Mouse (Mus musculus): ENCODE results near the gene Trim47.

Trim47 gene

GRCm38 (mm10) chr11:116127156-116127980 is at the start of gene Trim47:
Trim47 (minus strand) TSS chr11:116127210.
- no peak for DNase-seq (ENCODE audit: low spot score in 2 of 2)

- no peak for DNase-seq (ENCODE audit: low spot score in 2 of 2)
Observed at GRCm38 (mm10) chr11:116176010-116176409, 49.0 kb upstream of the Trim47 start.

- DNase-seq (ENCODE audit: low spot score in 2 of 2), result no peak
Observed at GRCm38 (mm10) chr11:116174775-116175448, 47.9 kb upstream of the Trim47 start.

GRCm38 (mm10) chr11:116171959-116172358 is 44.9 kb upstream of the Trim47 start:
- no peak for DNase-seq (ENCODE audit: low spot score in 2 of 2)

GRCm38 (mm10) chr11:116170003-116170800 is 43.2 kb upstream of the Trim47 start:
- no peak for DNase-seq (ENCODE audit: low spot score in 2 of 2)

GRCm38 (mm10) chr11:116169214-116169613 is 42.2 kb upstream of the Trim47 start:
- no peak for DNase-seq (ENCODE audit: low spot score in 2 of 2)

GRCm38 (mm10) chr11:116167884-116168439 is 41.0 kb upstream of the Trim47 start, which contains the start of gene Fbf1:
Fbf1 (minus strand) TSS chr11:116168166.
- DNase-seq (ENCODE audit: low spot score in 2 of 2), result peak; percentile 89 to 97

- DNase-seq (ENCODE audit: low spot score in 2 of 2), result no peak
Observed at GRCm38 (mm10) chr11:116167232-116167631, 40.2 kb upstream of the Trim47 start.

GRCm38 (mm10) chr11:116163002-116163401 is 36.0 kb upstream of the Trim47 start:
- DNase-seq (ENCODE audit: low spot score in 2 of 2), result no peak

- DNase-seq (ENCODE audit: low spot score in 2 of 2), result peak; percentile 58 to 67
Observed at GRCm38 (mm10) chr11:116162146-116162545, 35.1 kb upstream of the Trim47 start.

- DNase-seq (ENCODE audit: low spot score in 2 of 2), result no peak
Observed at GRCm38 (mm10) chr11:116161312-116161711, 34.3 kb upstream of the Trim47 start.

- DNase-seq (ENCODE audit: low spot score in 2 of 2), result no peak
Observed at GRCm38 (mm10) chr11:116150960-116151359, 23.9 kb upstream of the Trim47 start.

GRCm38 (mm10) chr11:116149341-116149740 is 22.3 kb upstream of the Trim47 start:
- DNase-seq (ENCODE audit: low spot score in 2 of 2), result no peak

- peak in 1 of 2 experiments; percentile 80 for DNase-seq (ENCODE audit: low spot score in 2 of 2)
Observed at GRCm38 (mm10) chr11:116148761-116149221, 21.8 kb upstream of the Trim47 start.

GRCm38 (mm10) chr11:116146294-116146985 is 19.4 kb upstream of the Trim47 start:
- peak in 1 of 2 experiments; percentile 80 for DNase-seq (ENCODE audit: low spot score in 2 of 2)

GRCm38 (mm10) chr11:116145481-116146293 is 18.7 kb upstream of the Trim47 start:
- DNase-seq (ENCODE audit: low spot score in 2 of 2), result no peak

- no peak for DNase-seq (ENCODE audit: low spot score in 2 of 2)
Observed at GRCm38 (mm10) chr11:116143468-116143867, 16.5 kb upstream of the Trim47 start.

GRCm38 (mm10) chr11:116142211-116142991 is 15.4 kb upstream of the Trim47 start:
- no peak for DNase-seq (ENCODE audit: low spot score in 2 of 2)

GRCm38 (mm10) chr11:116138468-116139138 is 11.6 kb upstream of the Trim47 start, which contains the start of gene Mrpl38:
Mrpl38 (minus strand) TSS chr11:116138868.
- DNase-seq (ENCODE audit: low spot score in 2 of 2), result peak; percentile 76 to 86
